Mouse (Mus musculus) embryonic facial prominence, embryonic 11.5 days (tissue): ENCODE measurements around the gene Megf6. TPM values are rescaled to one million over a fixed set of nuclear protein-coding genes. Genes with fewer than 3 reads are reported as not detected.

Source experiments
- ATAC-seq: fragments of 200-750 bp; cut with Nextera tagmentation; replicated peaks from 2 replicates; pipeline ENCODE4 v1.8.0; 2017; ENCODE audit warnings: low read depth; ENCODE audit not compliant: insufficient number of reproducible peaks, low FRiP score, low TSS enrichment
- DNase-seq: peaks from one replicate; pipeline ENCODE4 v3.0.0-alpha.2; 2015; ENCODE audit warnings: low spot score
- H3K27ac ChIP-seq: fragments of 300-500 bp; sonication (generic); replicated peaks from 2 replicates; pipeline ENCODE4 v1.5.1; 2014; ENCODE audit warnings: mild to moderate bottlenecking, low read depth, low read length, control low read depth
- H3K27me3 ChIP-seq: fragments of 300-500 bp; sonication (generic); 2 replicates; pipeline ENCODE4 v1.6.1; 2014; ENCODE audit warnings: mild to moderate bottlenecking, low read length, moderate library complexity, mixed read lengths; ENCODE audit not compliant: control insufficient read depth, insufficient read depth
- H3K36me3 ChIP-seq: fragments of 300-500 bp; sonication (generic); replicated peaks from 2 replicates; pipeline ENCODE4 v1.6.1; 2014; ENCODE audit warnings: low read depth, mild to moderate bottlenecking, low read length, moderate library complexity, mixed read lengths; ENCODE audit not compliant: control insufficient read depth, insufficient read depth
- H3K4me1 ChIP-seq: fragments of 300-500 bp; sonication (generic); 2 replicates; pipeline ENCODE4 v1.6.1; 2014; ENCODE audit warnings: low read length, mixed read lengths; ENCODE audit not compliant: control insufficient read depth, insufficient read depth
- H3K4me2 ChIP-seq: fragments of 300-500 bp; sonication (generic); 2 replicates; pipeline ENCODE4 v1.6.1; 2014; ENCODE audit warnings: low read depth, mild to moderate bottlenecking, control low read depth, low read length, moderate library complexity
- H3K4me3 ChIP-seq: fragments of 300-500 bp; sonication (generic); 2 replicates; pipeline ENCODE4 v1.5.1; 2014; ENCODE audit warnings: low read depth, low read length, control low read depth
- H3K9ac ChIP-seq: fragments of 300-500 bp; sonication (generic); replicated peaks from 2 replicates; pipeline ENCODE4 v1.6.1; 2014; ENCODE audit warnings: mild to moderate bottlenecking, control low read depth, low read length
- H3K9me3 ChIP-seq: fragments of 300-500 bp; sonication (generic); replicated peaks from 2 replicates; pipeline ENCODE4 v1.6.1; 2016; ENCODE audit warnings: mild to moderate bottlenecking, low read length, inconsistent platforms, mixed read lengths; ENCODE audit not compliant: control insufficient read depth
- WGBS: fragments of 180-500 bp; shearing (Covaris S2); extraction: QIAGEN DNeasy Blood & Tissue Kit; methylation state at CpG from one replicate; pipeline ENCODE4 v1.1.7; 2014; 5-methylcytosine and 5-hydroxymethylcytosine counted together
- polyA plus RNA-seq: library from polyadenylated mRNA; unstranded; fragments of >200 nt; fragmentation: Nextera tagmentation; extraction: Ambion mirVana; gene quantifications from 2 replicates; pipeline ENCODE4 v1.2.1, GENCODE M21; 2014

Gene Megf6
- polyA plus RNA-seq, 1 experiment from 2014 or later, result 17.6 TPM

- H3K9ac ChIP-seq, result no peak overlapping the region
- H3K9me3 ChIP-seq, result no peaks in the 10 kb centered on the region
- H3K4me3 ChIP-seq, result no peak overlapping the region
- H3K4me2 ChIP-seq, result no peak overlapping the region
- WGBS, result 78% methylated on average over 3 of the region's 3 CpGs
- H3K27ac ChIP-seq, result no peak overlapping the region
- ATAC-seq, result no peak
- H3K27me3 ChIP-seq, result peaks cover 20% of the 10 kb centered on the region
- peaks cover 2% of the 10 kb centered on the region for H3K36me3 ChIP-seq
- no peak for DNase-seq
- H3K4me1 ChIP-seq, result peaks cover 6% of the 10 kb centered on the region
Measured at GRCm38 (mm10) chr4:154144712-154145111, 25.8 kb upstream of the Megf6 start.

GRCm38 (mm10) chr4:154146342-154146741 lies 24.2 kb upstream of the Megf6 start:
- no peak for ATAC-seq
- H3K27me3 ChIP-seq, result peaks cover 5% of the 10 kb centered on the region
- peaks cover 2% of the 10 kb centered on the region for H3K36me3 ChIP-seq
- no peak overlapping the region for H3K4me2 ChIP-seq
- no peak for DNase-seq
- H3K9ac ChIP-seq, result no peak overlapping the region
- H3K4me3 ChIP-seq, result no peak overlapping the region
- WGBS, result 82% methylated on average over 10 of the region's 10 CpGs
- H3K27ac ChIP-seq, result no peak overlapping the region
- H3K9me3 ChIP-seq, result no peaks in the 10 kb centered on the region
- no peaks in the 10 kb centered on the region for H3K4me1 ChIP-seq

DNA sequence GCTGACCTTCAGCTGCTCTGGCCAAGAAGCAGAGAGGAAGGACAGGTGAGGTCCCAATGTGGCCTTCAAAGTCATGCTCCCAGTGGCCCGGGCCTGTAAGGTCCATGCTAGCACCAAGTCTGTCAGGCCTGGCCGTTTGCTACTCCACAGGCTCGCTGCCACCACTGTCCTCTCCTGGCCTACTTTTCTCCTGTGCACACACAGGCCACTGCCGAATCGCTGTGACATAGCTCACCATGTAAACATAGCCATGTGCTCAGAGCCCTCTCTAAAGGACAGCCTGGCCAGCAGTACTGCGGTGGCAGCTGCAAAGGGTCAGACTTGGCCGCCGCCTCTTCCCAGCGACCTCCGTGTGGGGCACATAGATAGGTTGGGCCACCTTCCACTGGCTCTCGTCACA lies 16.4 kb upstream of the Megf6 start:
- Histone ChIP-seq H3K27ac (no peak overlapping the region), H3K9me3 (no peaks in the 10 kb centered on the region), H3K4me3 (no peak overlapping the region), H3K4me2 (no peak overlapping the region), H3K4me1 (no peaks in the 10 kb centered on the region), H3K27me3 (no peaks in the 10 kb centered on the region), H3K36me3 (peaks cover 2% of the 10 kb centered on the region), H3K9ac (no peak overlapping the region)
- 66% methylated on average over 11 of the region's 11 CpGs for WGBS
- no peak for ATAC-seq
- no peak for DNase-seq

DNA sequence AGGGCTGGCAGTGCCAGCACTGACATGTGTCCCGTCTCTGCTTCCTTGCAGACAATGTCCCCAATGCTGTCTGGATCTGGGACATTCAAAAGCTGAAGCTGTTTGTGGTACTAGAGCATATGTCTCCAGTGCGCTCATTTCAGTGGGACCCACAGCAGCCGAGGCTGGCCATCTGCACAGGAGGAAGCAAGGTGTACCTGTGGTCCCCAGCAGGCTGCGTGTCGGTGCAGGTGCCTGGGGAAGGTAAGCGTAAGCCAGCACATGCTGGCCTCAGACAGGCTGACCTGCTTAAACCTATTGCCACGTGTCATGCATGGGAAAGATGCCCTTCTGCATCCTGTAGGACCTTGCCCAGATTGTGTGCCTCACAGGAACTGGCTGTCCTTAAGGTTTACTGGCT lies 14.5 kb upstream of the Megf6 start:
- no peaks in the 10 kb centered on the region for H3K27me3 ChIP-seq
- no peak overlapping the region for H3K9ac ChIP-seq
- no peak for DNase-seq
- no peak overlapping the region for H3K27ac ChIP-seq
- ATAC-seq, result no peak
- H3K4me3 ChIP-seq, result no peak overlapping the region
- H3K4me1 ChIP-seq, result no peaks in the 10 kb centered on the region
- no peak overlapping the region for H3K4me2 ChIP-seq
- WGBS, result 81% methylated on average over 7 of the region's 7 CpGs
- H3K36me3 ChIP-seq, result peaks cover 2% of the 10 kb centered on the region
- H3K9me3 ChIP-seq, result no peaks in the 10 kb centered on the region

DNA sequence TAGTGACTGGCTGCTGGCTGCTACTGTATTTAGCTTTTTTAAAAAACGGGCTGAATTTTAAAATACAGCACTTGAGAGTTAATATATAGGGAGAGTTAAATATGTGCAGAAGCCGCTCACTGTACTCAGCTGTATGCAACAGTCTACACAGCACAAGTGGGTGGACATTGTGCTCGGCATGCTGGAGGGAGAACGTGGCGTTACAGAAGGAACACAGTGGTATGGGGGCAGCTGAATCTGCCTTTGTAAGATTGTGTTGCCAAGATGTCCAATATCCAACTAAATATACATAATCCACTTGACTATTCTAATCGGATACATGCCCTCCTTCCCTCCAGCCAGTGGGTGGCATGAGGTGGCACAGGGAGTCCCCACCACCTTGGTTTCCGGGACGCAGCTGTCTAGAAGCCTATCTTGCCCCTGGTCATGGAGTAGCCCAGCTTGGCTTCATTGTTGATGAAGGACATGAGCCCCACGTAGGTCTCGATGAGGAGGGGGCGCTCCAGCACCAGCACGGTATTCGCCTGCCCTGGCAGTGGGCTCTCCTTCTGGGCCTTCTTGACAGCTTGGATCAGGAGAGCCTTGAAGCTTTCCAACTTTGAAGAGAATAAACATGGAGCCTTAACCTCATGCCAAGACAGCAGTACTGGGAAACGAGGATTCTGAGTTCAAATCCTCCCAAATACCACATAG lies 12.4 kb upstream of the Megf6 start:
- H3K36me3 ChIP-seq, result peaks cover 2% of the 10 kb centered on the region
- WGBS, result 91% methylated on average over 14 of the region's 14 CpGs
- DNase-seq (no peak), ATAC-seq (no peak)
- H3K4me3 ChIP-seq, result no peak overlapping the region
- H3K9ac ChIP-seq, result no peak overlapping the region
- no peak overlapping the region for H3K4me2 ChIP-seq
- H3K27ac ChIP-seq, result no peak overlapping the region
- no peaks in the 10 kb centered on the region for H3K27me3 ChIP-seq
- H3K9me3 ChIP-seq, result no peaks in the 10 kb centered on the region
- H3K4me1 ChIP-seq, result no peaks in the 10 kb centered on the region

GRCm38 (mm10) chr4:154159002-154159401 lies 11.5 kb upstream of the Megf6 start:
- peaks cover 2% of the 10 kb centered on the region for H3K36me3 ChIP-seq
- ATAC-seq, result peak; percentile 18; the same call in 1 of the 2 replicates

GRCm38 (mm10) chr4:154159961-154160537 lies 10.5 kb upstream of the Megf6 start:
- ATAC-seq (peak; percentile 46), DNase-seq (peak; percentile 27)
- H3K9me3 ChIP-seq, result no peaks in the 10 kb centered on the region
- WGBS, result 3% methylated on average over 47 of the region's 47 CpGs
- H3K27ac ChIP-seq, result no peak overlapping the region; the same call in 1 of the 2 replicates
- H3K9ac ChIP-seq, result peak overlapping the region; percentile 68
- no peaks in the 10 kb centered on the region for H3K4me1 ChIP-seq
- H3K36me3 ChIP-seq, result peaks cover 2% of the 10 kb centered on the region
- H3K4me2 ChIP-seq, result peak overlapping the region; percentile 75
- H3K27me3 ChIP-seq, result no peaks in the 10 kb centered on the region
- H3K4me3 ChIP-seq, result peak overlapping the region; percentile 76

More at GRCm38 (mm10) chr4:154159002-154159401, 11.5 kb upstream of the Megf6 start:
- H3K9ac ChIP-seq, result no peak overlapping the region
- H3K4me1 ChIP-seq, result no peaks in the 10 kb centered on the region
- no peaks in the 10 kb centered on the region for H3K9me3 ChIP-seq
- no peak overlapping the region; the same call in 1 of the 2 replicates for H3K4me2 ChIP-seq
- no peak overlapping the region for H3K4me3 ChIP-seq
- WGBS, result 15% methylated on average over 6 of the region's 6 CpGs
- no peaks in the 10 kb centered on the region for H3K27me3 ChIP-seq
- DNase-seq, result peak; percentile 93
- no peak overlapping the region for H3K27ac ChIP-seq
